ENCODE assay signal across 7 mouse cellular contexts in genomic region chr16:30601046-30601832, GRCm38 (mm10). TPM values are rescaled to one million over a fixed set of nuclear protein-coding genes. Genes with fewer than 3 reads are reported as not detected.
DNase-seq lines count a peak whose midpoint lies in the region; ATAC-seq and TF ChIP-seq lines count a peak whose summit lies in the region.

No protein-coding gene starts in this region.

- TF ChIP-seq CTCF in hindbrain, postnatal 0 days (IDR thresholded peaks at IDR 0.05; ENCODE audit: low read depth), result peak; percentile 75

- peak; percentile 20; the same call in 1 of the 2 replicates for ATAC-seq in hindbrain, postnatal 0 days
- peak; percentile 8; the same call in 1 of the 2 replicates for ATAC-seq in midbrain, embryonic 12.5 days (ENCODE audit: low FRiP score, low read depth)

- H3K4me1 ChIP-seq in hindbrain, postnatal 0 days (ENCODE audit: insufficient read depth, low read length), result peaks cover 18% of the 10 kb centered on the region
- peaks cover 83% of the 10 kb centered on the region for H3K4me1 ChIP-seq in limb, embryonic 10.5 days
- peaks cover 33% of the 10 kb centered on the region for H3K4me1 ChIP-seq in midbrain, embryonic 12.5 days

- no peaks in the 10 kb centered on the region for H3K36me3 ChIP-seq in hindbrain, postnatal 0 days (ENCODE audit: insufficient read depth, low read length)
- no peaks in the 10 kb centered on the region; the same call in 1 of the 2 replicates for H3K36me3 ChIP-seq in limb, embryonic 10.5 days
- no peaks in the 10 kb centered on the region for H3K36me3 ChIP-seq in midbrain, embryonic 12.5 days

- WGBS in hindbrain, postnatal 0 days, result 6% methylated on average over 42 of the region's 42 CpGs
- WGBS in limb, embryonic 10.5 days, result 9% methylated on average over 42 of the region's 42 CpGs
- WGBS in midbrain, embryonic 12.5 days, result 9% methylated on average over 42 of the region's 42 CpGs

- peak overlapping the region; percentile 63 for H3K4me3 ChIP-seq in hindbrain, postnatal 0 days (ENCODE audit: low read length)
- H3K4me3 ChIP-seq in limb, embryonic 10.5 days, result peak overlapping the region; percentile 69
- peak overlapping the region; percentile 55 for H3K4me3 ChIP-seq in midbrain, embryonic 12.5 days

- H3K27me3 ChIP-seq in hindbrain, postnatal 0 days (ENCODE audit: insufficient read depth, low read length), result no peaks in the 10 kb centered on the region
- H3K27me3 ChIP-seq in limb, embryonic 10.5 days (ENCODE audit: low read depth, poor library complexity, severe bottlenecking), result peaks cover 29% of the 10 kb centered on the region
- peaks cover 44% of the 10 kb centered on the region for H3K27me3 ChIP-seq in midbrain, embryonic 12.5 days

- peak overlapping the region; percentile 64 for H3K9ac ChIP-seq in hindbrain, postnatal 0 days (replicated peaks; ENCODE audit: low read length)
- peak overlapping the region; percentile 70 for H3K9ac ChIP-seq in midbrain, embryonic 12.5 days (replicated peaks)

- H3K27ac ChIP-seq in hindbrain, postnatal 0 days, result peak overlapping the region; percentile 62; the same call in 1 of the 2 replicates
- H3K27ac ChIP-seq in limb, embryonic 10.5 days, result peak overlapping the region; percentile 86
- no peak overlapping the region for H3K27ac ChIP-seq in midbrain, embryonic 12.5 days (replicated peaks)

- H3K4me2 ChIP-seq in hindbrain, postnatal 0 days (ENCODE audit: low read depth, low read length), result peak overlapping the region; percentile 93
- peak overlapping the region; percentile 85 for H3K4me2 ChIP-seq in midbrain, embryonic 12.5 days (replicated peaks)

- no peaks in the 10 kb centered on the region for H3K9me3 ChIP-seq in hindbrain, postnatal 0 days (ENCODE audit: low read length)
- no peaks in the 10 kb centered on the region for H3K9me3 ChIP-seq in limb, embryonic 10.5 days (replicated peaks)
- H3K9me3 ChIP-seq in midbrain, embryonic 12.5 days, result no peaks in the 10 kb centered on the region

- DNase-seq in adrenal gland, postnatal 10 days, result peak; percentile 83
- DNase-seq in cerebellum, postnatal 14 days, result peak; percentile 69 to 83
- peak; percentile 17 to 21 for DNase-seq in gastrocnemius, adult 8-10 months (ENCODE audit: low spot score in 2 of 2)
- DNase-seq in hindbrain, postnatal 0 days (ENCODE audit: low spot score), result peak; percentile 77
- DNase-seq in limb, embryonic 10.5 days (ENCODE audit: low spot score), result peak; percentile 82
- peak; percentile 71 to 84 for DNase-seq in spleen, postnatal 4 days (ENCODE audit: low spot score in 2 of 2)

RNA-seq across cellular contexts. Expression of gene Fam43a, which starts 1.7 kb away (rescaled TPM):
- total RNA-seq in adrenal gland, postnatal 10 days (2021), result 10 to 100 TPM; 37.4 to 47.7 TPM
- 1 to 10 TPM; 3.4 to 6.3 (median 4.6) TPM for total RNA-seq in gastrocnemius, adult 8-10 months (2022)
- total RNA-seq in hindbrain, postnatal 0 days (2014; rRNA removed), result 28.8 and 33.1 TPM in 2 replicates
- polyA plus RNA-seq in hindbrain, postnatal 0 days (2015; fragmentation: Nextera tagmentation; extraction: Ambion mirVana), result 14.4 and 14.8 TPM in 2 replicates
- 11.0 and 16.9 TPM in 2 replicates for polyA plus RNA-seq in limb, embryonic 10.5 days (2016; fragmentation: Nextera tagmentation; extraction: Ambion mirVana)
- 9.9 and 16.3 TPM in 2 replicates for polyA plus RNA-seq in midbrain, embryonic 12.5 days (2016; fragmentation: Nextera tagmentation; extraction: Ambion mirVana)

RNA-seq across cellular contexts. Expression of gene Lsg1, which starts 13.8 kb away (rescaled TPM):
- 10 to 100 TPM; 34.4 to 35.2 TPM for total RNA-seq in adrenal gland, postnatal 10 days (2021)
- 10 to 100 TPM; 19.6 to 23.0 (median 20.8) TPM for total RNA-seq in gastrocnemius, adult 8-10 months (2022)
- 9.9 and 16.7 TPM in 2 replicates for total RNA-seq in hindbrain, postnatal 0 days (2014; rRNA removed)
- polyA plus RNA-seq in hindbrain, postnatal 0 days (2015; fragmentation: Nextera tagmentation; extraction: Ambion mirVana), result 42.1 and 45.4 TPM in 2 replicates
- 84.5 and 88.0 TPM in 2 replicates for polyA plus RNA-seq in limb, embryonic 10.5 days (2016; fragmentation: Nextera tagmentation; extraction: Ambion mirVana)
- polyA plus RNA-seq in midbrain, embryonic 12.5 days (2016; fragmentation: Nextera tagmentation; extraction: Ambion mirVana), result 72.2 and 78.1 TPM in 2 replicates

RNA-seq across cellular contexts. Expression of gene Tmem44, which starts 50.6 kb away (rescaled TPM):
- total RNA-seq in adrenal gland, postnatal 10 days (2021), result 1 to 10 TPM; 6.4 to 9.7 TPM
- total RNA-seq in gastrocnemius, adult 8-10 months (2022), result 1 to 10 TPM in 3 of 4 experiments, under 1 TPM in 1; 0.82 to 1.6 (median 1.3) TPM
- total RNA-seq in hindbrain, postnatal 0 days (2014; rRNA removed), result 83.9 and 92.9 TPM in 2 replicates
- polyA plus RNA-seq in hindbrain, postnatal 0 days (2015; fragmentation: Nextera tagmentation; extraction: Ambion mirVana), result 41.8 and 44.6 TPM in 2 replicates
- 18.9 and 21.6 TPM in 2 replicates for polyA plus RNA-seq in limb, embryonic 10.5 days (2016; fragmentation: Nextera tagmentation; extraction: Ambion mirVana)
- 52.2 and 55.1 TPM in 2 replicates for polyA plus RNA-seq in midbrain, embryonic 12.5 days (2016; fragmentation: Nextera tagmentation; extraction: Ambion mirVana)

Comparison
In these comparisons a context has a peak if more than half of its experiments do, and no peak if none do; other contexts are left out.
1. DNase-seq: peak in every context shown above with its lines; median percentile 83 in adrenal gland, postnatal 10 days; 82 in limb, embryonic 10.5 days; 78 in spleen, postnatal 4 days; 77 in hindbrain, postnatal 0 days; 76 in cerebellum, postnatal 14 days; 19 in gastrocnemius, adult 8-10 months.